Mouse (Mus musculus): ENCODE results near the gene Eya4.

DNA sequence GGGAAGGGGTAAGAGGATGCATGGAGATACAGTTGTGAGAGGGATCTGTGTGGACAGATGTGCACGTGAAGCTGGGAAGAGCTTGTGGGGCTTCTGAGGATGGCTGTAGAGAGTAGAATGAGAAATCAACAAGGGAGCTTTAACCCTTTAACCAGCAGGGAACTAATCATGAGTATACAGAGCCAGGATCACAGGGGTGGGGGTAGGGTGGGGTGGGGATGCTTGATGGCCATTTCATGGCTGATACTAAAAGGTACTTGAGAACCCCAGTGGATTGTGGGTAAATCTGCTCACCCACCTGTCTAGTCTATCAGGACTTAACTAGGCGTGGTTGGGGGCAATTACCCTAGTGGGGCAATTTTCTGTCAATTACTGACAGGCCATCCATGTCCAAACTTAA is 80.1 kb downstream of the Eya4 start:
- TF ChIP-seq CTCF (IDR thresholded peaks at IDR 0.05; ENCODE audit: low read depth, low read length) (no peak), POLR2A (IDR thresholded peaks at IDR 0.05; ENCODE audit: borderline replicate concordance, low read depth, low read length) (no peak)
